Mouse (Mus musculus) limb, embryonic 11.5 days (tissue): ENCODE measurements around the gene Plekha5. TPM values are rescaled to one million over a fixed set of nuclear protein-coding genes. Genes with fewer than 3 reads are reported as not detected.

Experiments used
- ATAC-seq: fragments of 200-750 bp; cut with Nextera tagmentation; 2 replicates; pipeline ENCODE4 v1.8.0; 2017; ENCODE audit warnings: low read depth; ENCODE audit not compliant: insufficient number of reproducible peaks, low FRiP score, low TSS enrichment
- DNase-seq: peaks from one replicate; pipeline ENCODE4 v3.0.0-alpha.2; 2015; ENCODE audit warnings: low spot score
- H3K27ac ChIP-seq: fragments of 300-500 bp; sonication (generic); replicated peaks from 2 replicates; pipeline ENCODE4 v1.5.1; 2014; ENCODE audit warnings: low read depth, mild to moderate bottlenecking, low read length
- H3K27me3 ChIP-seq: fragments of 300-500 bp; sonication (generic); 2 replicates; pipeline ENCODE4 v1.6.1; 2014; ENCODE audit warnings: mild to moderate bottlenecking, low read length, mixed read lengths; ENCODE audit not compliant: control insufficient read depth, insufficient read depth
- H3K36me3 ChIP-seq: fragments of 300-500 bp; sonication (generic); 2 replicates; pipeline ENCODE4 v1.6.1; 2014; ENCODE audit warnings: mild to moderate bottlenecking, low read length, moderate library complexity, mixed read lengths; ENCODE audit not compliant: control insufficient read depth, insufficient read depth
- H3K4me1 ChIP-seq: fragments of 300-500 bp; sonication (generic); 2 replicates; pipeline ENCODE4 v1.6.1; 2014; ENCODE audit warnings: low read length, mixed read lengths; ENCODE audit not compliant: control insufficient read depth, insufficient read depth
- H3K4me2 ChIP-seq: fragments of 300-500 bp; sonication (generic); 2 replicates; pipeline ENCODE4 v1.6.1; 2014; ENCODE audit warnings: low read depth, mild to moderate bottlenecking, moderate library complexity; ENCODE audit not compliant: severe bottlenecking
- H3K4me3 ChIP-seq: fragments of 300-500 bp; sonication (generic); 2 replicates; pipeline ENCODE4 v1.5.1; 2014; ENCODE audit warnings: low read depth, low read length
- H3K9ac ChIP-seq: fragments of 300-500 bp; sonication (generic); 2 replicates; pipeline ENCODE4 v1.6.1; 2014; ENCODE audit warnings: mild to moderate bottlenecking, low read length
- H3K9me3 ChIP-seq: fragments of 300-500 bp; sonication (generic); 2 replicates; pipeline ENCODE4 v1.6.1; 2016; ENCODE audit warnings: low read length; ENCODE audit not compliant: control insufficient read depth
- WGBS: fragments of 180-500 bp; shearing (Covaris S2); extraction: QIAGEN DNeasy Blood & Tissue Kit; methylation state at CpG from one replicate; pipeline ENCODE4 v1.1.7; 2014; 5-methylcytosine and 5-hydroxymethylcytosine counted together
- polyA plus RNA-seq: library from polyadenylated mRNA; unstranded; fragments of >200 nt; fragmentation: Nextera tagmentation; extraction: Ambion mirVana; gene quantifications from 2 replicates; pipeline ENCODE4 v1.2.1, GENCODE M21; 2014

Plekha5 gene
- polyA plus RNA-seq, 1 experiment from 2014 or later, result 54.5 TPM

DNA sequence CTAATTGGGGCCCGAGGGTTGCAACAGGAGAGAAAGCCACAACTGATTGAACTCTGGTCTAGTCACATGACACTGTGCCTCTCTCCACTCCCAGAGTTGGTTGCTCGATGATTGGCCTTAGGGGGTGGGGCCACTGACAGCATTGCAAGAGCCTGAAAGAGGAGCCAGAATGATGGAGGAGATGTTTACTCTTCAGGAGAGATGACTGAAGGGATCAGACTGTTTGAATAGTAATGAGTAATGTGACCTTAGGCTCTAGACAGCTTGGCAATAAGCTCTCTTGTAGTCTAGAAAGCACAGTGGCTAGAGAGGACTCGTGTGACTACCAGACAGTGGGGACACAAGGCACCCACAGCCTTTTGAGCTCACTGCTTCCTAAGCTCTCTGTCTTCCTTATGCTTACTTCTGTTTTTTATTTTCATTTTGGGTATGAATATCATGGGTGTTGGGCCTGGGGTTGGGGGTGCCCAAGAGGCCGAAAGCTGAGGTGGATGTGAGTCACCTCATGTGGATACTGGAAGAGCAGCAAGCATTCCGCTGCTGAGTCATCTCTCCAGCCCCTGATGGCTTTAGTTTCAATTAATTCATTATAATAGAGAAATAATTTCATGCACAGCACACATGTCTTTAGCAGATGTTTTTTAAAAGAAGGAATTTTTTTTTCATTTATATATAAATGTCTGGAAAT, 124.4 kb downstream of the Plekha5 start:
- WGBS, result 68% methylated on average over 5 of the region's 5 CpGs

DNA sequence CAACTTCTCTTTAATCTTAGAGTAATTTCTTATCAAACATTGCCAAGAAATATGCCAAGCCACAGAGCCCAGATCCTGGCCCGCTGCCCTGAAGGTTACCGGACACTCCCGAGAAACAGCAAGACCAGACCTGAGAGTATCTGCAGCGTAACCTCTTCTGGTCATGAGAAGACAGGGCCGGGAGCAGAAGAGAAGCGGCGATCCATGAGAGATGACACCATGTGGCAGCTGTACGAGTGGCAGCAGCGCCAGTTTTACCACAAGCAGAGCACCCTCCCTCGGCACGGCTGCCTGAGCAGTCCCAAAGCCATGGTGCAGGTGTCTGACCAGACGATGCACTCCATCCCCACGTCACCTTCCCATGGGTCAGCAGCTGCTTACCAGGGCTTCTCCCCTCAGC, 126.9 kb downstream of the Plekha5 start:
- Histone ChIP-seq H3K27me3 (no peaks in the 10 kb centered on the region), H3K36me3 (peaks cover 7% of the 10 kb centered on the region), H3K4me3 (no peak overlapping the region), H3K27ac (no peak overlapping the region), H3K4me1 (no peaks in the 10 kb centered on the region), H3K4me2 (no peak overlapping the region), H3K9me3 (no peaks in the 10 kb centered on the region), H3K9ac (no peak overlapping the region)
- ATAC-seq, result no peak
- WGBS, result 97% methylated on average over 13 of the region's 13 CpGs
- DNase-seq, result no peak

More for the DNA sequence above, 124.4 kb downstream of the Plekha5 start:
- H3K27ac ChIP-seq, result no peak overlapping the region
- H3K9ac ChIP-seq, result no peak overlapping the region
- H3K36me3 ChIP-seq, result peaks cover 9% of the 10 kb centered on the region
- no peaks in the 10 kb centered on the region for H3K27me3 ChIP-seq
- H3K4me2 ChIP-seq, result no peak overlapping the region
- no peaks in the 10 kb centered on the region for H3K9me3 ChIP-seq
- no peak overlapping the region for H3K4me3 ChIP-seq
- no peak for DNase-seq
- no peaks in the 10 kb centered on the region for H3K4me1 ChIP-seq
- ATAC-seq, result no peak

DNA sequence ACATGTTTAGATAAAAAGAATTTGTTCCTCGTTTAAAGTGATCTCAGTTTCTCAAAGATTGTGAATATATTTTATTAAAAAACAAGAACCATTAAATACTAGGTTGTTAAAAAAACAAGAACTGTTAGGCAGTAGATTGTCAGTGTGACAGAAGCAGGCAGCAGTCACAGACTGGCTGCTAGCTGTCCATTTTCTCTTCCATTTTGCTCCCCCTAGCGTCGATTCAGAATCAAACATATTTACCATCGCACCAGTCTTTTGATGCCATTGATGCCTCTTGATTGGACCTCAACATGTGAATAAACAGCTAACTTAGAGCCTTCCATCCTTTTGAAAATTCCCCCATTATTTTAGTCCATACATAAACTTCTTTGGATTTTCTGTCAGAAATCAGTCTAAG, 130.4 kb downstream of the Plekha5 start:
- H3K27me3 ChIP-seq, result no peaks in the 10 kb centered on the region
- H3K36me3 ChIP-seq, result peaks cover 5% of the 10 kb centered on the region; the same call in 1 of the 2 replicates
- H3K4me1 ChIP-seq, result no peaks in the 10 kb centered on the region
- DNase-seq (no peak), ATAC-seq (no peak)
- no peak overlapping the region for H3K9ac ChIP-seq
- H3K4me3 ChIP-seq, result no peak overlapping the region
- no peak overlapping the region for H3K4me2 ChIP-seq
- no peaks in the 10 kb centered on the region for H3K9me3 ChIP-seq
- WGBS, result 66% methylated on average over 4 of the region's 4 CpGs
- no peak overlapping the region for H3K27ac ChIP-seq

GRCm38 (mm10) chr6:140559411-140559810, 135.6 kb downstream of the Plekha5 start:
- Histone ChIP-seq H3K27ac (no peak overlapping the region), H3K4me2 (no peak overlapping the region), H3K9ac (no peak overlapping the region), H3K4me3 (no peak overlapping the region), H3K9me3 (no peaks in the 10 kb centered on the region), H3K36me3 (no peaks in the 10 kb centered on the region; the same call in 1 of the 2 replicates), H3K4me1 (no peaks in the 10 kb centered on the region), H3K27me3 (no peaks in the 10 kb centered on the region)
- DNase-seq, result no peak
- no peak for ATAC-seq
- WGBS, result 90% methylated on average over 6 of the region's 6 CpGs

- DNase-seq, result no peak
- no peak for ATAC-seq
- no peak overlapping the region for H3K27ac ChIP-seq
- H3K4me2 ChIP-seq, result no peak overlapping the region
- H3K9me3 ChIP-seq, result no peaks in the 10 kb centered on the region
- H3K36me3 ChIP-seq, result no peaks in the 10 kb centered on the region; the same call in 1 of the 2 replicates
- H3K27me3 ChIP-seq, result no peaks in the 10 kb centered on the region
- no peak overlapping the region for H3K4me3 ChIP-seq
- WGBS, result 86% methylated on average over 9 of the region's 9 CpGs
- H3K9ac ChIP-seq, result no peak overlapping the region
- H3K4me1 ChIP-seq, result no peaks in the 10 kb centered on the region
Measured at GRCm38 (mm10) chr6:140561151-140561916, 137.5 kb downstream of the Plekha5 start.

DNA sequence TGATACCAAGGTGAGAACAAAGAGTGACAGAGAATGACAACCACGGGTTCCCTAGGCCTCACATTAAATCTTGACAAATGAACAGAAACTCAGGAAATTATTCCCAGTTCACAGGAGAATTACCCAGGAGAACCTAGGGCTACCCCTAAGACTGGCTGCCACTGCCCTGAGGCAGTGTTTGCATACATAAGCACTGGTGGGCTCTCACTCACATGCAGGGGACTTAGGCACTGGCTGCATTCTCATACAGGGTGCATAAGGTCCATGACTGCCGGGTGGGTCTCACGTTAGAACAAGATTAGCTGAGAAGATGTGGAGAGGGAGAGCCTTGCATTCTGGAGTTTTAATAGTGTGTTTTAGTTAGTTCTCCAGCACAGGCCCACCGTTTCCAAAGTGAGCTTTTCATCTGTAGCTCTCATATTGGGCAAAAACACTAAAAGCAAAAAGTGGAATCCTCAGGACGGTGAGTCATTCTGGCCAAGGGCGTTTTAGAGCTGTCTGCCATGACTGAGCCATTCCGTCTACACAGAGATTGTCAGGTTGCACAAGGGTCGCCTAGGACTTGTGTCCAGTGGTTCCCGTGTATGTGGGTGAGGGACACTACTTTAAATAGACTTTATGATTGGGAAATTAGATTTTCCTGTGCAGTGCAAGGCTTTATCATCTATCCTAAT, 138.2 kb downstream of the Plekha5 start:
- no peak for ATAC-seq
- WGBS, result 89% methylated on average over 9 of the region's 9 CpGs
- Histone ChIP-seq H3K27ac (no peak overlapping the region), H3K9ac (no peak overlapping the region), H3K4me2 (no peak overlapping the region), H3K36me3 (no peaks in the 10 kb centered on the region; the same call in 1 of the 2 replicates), H3K4me1 (no peaks in the 10 kb centered on the region), H3K27me3 (no peaks in the 10 kb centered on the region), H3K9me3 (no peaks in the 10 kb centered on the region), H3K4me3 (no peak overlapping the region)
- DNase-seq, result no peak

- DNase-seq (no peak), ATAC-seq (no peak)
- Histone ChIP-seq H3K9ac (no peak overlapping the region), H3K27me3 (no peaks in the 10 kb centered on the region), H3K4me1 (no peaks in the 10 kb centered on the region), H3K27ac (no peak overlapping the region), H3K36me3 (no peaks in the 10 kb centered on the region), H3K9me3 (no peaks in the 10 kb centered on the region), H3K4me2 (no peak overlapping the region), H3K4me3 (no peak overlapping the region)
- WGBS, result 64% methylated on average over 2 of the region's 2 CpGs
Measured at GRCm38 (mm10) chr6:140567199-140567598, 143.3 kb downstream of the Plekha5 start.

DNA sequence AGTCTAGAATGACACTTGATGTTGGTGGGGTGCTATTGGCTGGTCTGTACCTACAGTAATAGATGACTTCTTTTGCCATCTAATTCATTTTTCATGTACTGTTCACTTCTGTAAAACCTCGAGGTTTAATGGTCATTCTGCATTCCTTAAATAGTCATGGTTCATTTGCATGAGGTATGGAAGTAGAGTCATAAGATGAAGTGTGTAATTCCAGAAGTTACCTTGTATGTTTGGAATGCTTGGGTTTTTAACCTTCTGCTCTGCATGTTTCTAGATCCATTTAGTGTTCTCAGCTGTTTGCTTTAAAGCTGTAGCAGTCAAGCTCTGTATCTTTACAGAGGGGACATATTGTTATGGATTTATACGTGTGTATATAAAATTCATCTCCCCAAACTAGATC, 144.0 kb downstream of the Plekha5 start:
- Histone ChIP-seq H3K27ac (no peak overlapping the region), H3K36me3 (peaks cover 1% of the 10 kb centered on the region; the same call in 1 of the 2 replicates), H3K4me1 (no peaks in the 10 kb centered on the region), H3K9ac (no peak overlapping the region), H3K27me3 (no peaks in the 10 kb centered on the region), H3K4me2 (no peak overlapping the region), H3K9me3 (no peaks in the 10 kb centered on the region), H3K4me3 (no peak overlapping the region)
- WGBS, result 81% methylated on average over 2 of the region's 2 CpGs
- DNase-seq (no peak), ATAC-seq (no peak)
